Mouse (Mus musculus): ENCODE measurements at regions not wholly inside any gene's neighbourhood (a gene's known extent, or its start where the extent isn't known, plus 50 kb on each side); places are given as distances from the start of the nearest gene placed in this dataset.

DNA sequence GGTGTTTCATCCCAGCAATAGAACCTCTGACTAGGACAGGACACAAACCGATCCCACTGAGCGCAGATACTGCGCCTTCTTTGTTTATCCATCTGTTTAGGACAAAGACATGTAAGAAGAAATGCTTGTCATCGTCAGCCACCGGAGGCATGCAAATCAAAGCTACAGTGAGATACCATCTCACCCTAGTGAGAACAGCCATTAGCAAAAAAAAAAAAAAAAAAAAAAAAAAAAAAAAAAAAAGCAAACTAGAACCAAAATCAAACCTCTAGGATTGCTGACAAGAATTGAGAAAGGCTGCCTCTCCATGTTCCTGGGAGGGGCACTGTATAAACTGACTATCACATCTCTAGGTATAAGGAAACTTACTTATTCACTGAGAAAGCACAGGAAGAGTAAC, 84.9 kb downstream of the Nxnl2 start:
- Histone ChIP-seq H3K9ac (ENCODE audit: low read length) (no peak overlapping the region), H3K4me2 (replicated peaks; ENCODE audit: low read depth) (no peak overlapping the region), H3K27ac (replicated peaks) (no peak overlapping the region), H3K27me3 (ENCODE audit: control insufficient read depth, insufficient read depth, low read length) (no peaks in the 10 kb centered on the region), H3K4me1 (replicated peaks; ENCODE audit: control insufficient read depth, insufficient read depth) (no peaks in the 10 kb centered on the region), H3K4me3 (ENCODE audit: low read depth, low read length) (no peak overlapping the region), H3K36me3 (ENCODE audit: control insufficient read depth, insufficient read depth, low read length) (no peaks in the 10 kb centered on the region), H3K9me3 (ENCODE audit: control insufficient read depth, low read length) (no peaks in the 10 kb centered on the region)
- DNase-seq (ENCODE audit: low spot score) (no peak), ATAC-seq (ENCODE audit: low FRiP score, low TSS enrichment) (no peak)
- 90% methylated on average over 5 of the region's 5 CpGs for WGBS
- no peak for TF ChIP-seq CTCF (IDR thresholded peaks at IDR 0.05; ENCODE audit: low read depth)
- TF ChIP-seq EP300 (optimal IDR thresholded peaks at IDR 0.05) = no peak

DNA sequence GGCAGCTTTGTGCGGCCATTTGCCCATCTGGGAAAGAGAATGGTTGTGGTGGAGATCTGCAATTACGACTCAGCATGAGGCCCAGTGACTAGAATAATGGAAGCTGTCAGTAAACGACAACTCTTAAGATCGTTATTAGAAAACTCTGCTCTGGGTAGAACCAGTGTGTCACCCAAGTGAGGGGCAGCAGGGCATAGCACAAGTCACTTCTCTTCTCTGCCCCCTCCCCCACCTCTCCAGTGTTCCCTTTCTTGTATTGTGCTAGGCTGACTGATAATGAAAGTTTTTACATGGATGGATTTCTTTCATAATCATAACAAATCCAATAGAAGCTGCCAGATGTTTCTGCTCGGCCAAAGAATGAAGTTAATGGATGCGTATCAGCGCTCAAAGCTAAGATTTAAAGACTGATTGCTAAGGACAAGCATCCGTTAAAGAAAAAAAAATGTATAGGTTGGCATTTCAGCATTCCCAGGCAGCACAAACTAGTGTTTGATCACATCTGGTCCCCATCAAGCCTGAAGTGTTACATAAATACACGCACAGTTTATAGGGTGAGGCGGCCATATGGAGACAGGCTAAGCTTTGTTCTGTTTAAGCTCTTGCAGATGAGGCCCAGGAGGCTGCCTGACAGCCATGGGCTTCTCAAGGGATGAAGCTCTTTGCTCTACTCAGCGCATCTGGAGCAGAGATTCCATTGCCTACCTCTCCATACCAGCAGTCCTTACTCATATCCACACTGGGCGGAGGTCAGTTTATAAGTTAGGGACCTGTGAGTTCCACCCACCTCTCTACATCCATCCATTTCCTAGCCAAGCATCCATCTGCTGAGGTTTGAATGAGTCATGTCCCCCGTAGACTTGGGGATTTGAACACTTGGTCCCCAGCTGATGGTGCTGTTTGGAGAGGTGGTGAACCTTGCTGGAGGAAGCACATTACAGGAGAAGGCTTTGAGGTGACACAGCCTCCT, 88.2 kb downstream of the Nxnl2 start:
- Histone ChIP-seq H3K4me1 (replicated peaks; ENCODE audit: control insufficient read depth, insufficient read depth) (no peaks in the 10 kb centered on the region), H3K4me3 (ENCODE audit: low read depth, low read length) (no peak overlapping the region), H3K36me3 (ENCODE audit: control insufficient read depth, insufficient read depth, low read length) (no peaks in the 10 kb centered on the region), H3K9me3 (ENCODE audit: control insufficient read depth, low read length) (no peaks in the 10 kb centered on the region), H3K9ac (ENCODE audit: low read length) (no peak overlapping the region), H3K27me3 (ENCODE audit: control insufficient read depth, insufficient read depth, low read length) (no peaks in the 10 kb centered on the region), H3K27ac (replicated peaks) (no peak overlapping the region), H3K4me2 (replicated peaks; ENCODE audit: low read depth) (no peak overlapping the region)
- ATAC-seq (ENCODE audit: low FRiP score, low TSS enrichment) (peak; percentile 80; the same call in 1 of the 2 replicates), DNase-seq (ENCODE audit: low spot score) (peak; percentile 16)
- WGBS = 36% methylated on average over 13 of the region's 13 CpGs
- TF ChIP-seq EP300 (optimal IDR thresholded peaks at IDR 0.05) = no peak
- no peak for TF ChIP-seq CTCF (IDR thresholded peaks at IDR 0.05; ENCODE audit: low read depth)

DNA sequence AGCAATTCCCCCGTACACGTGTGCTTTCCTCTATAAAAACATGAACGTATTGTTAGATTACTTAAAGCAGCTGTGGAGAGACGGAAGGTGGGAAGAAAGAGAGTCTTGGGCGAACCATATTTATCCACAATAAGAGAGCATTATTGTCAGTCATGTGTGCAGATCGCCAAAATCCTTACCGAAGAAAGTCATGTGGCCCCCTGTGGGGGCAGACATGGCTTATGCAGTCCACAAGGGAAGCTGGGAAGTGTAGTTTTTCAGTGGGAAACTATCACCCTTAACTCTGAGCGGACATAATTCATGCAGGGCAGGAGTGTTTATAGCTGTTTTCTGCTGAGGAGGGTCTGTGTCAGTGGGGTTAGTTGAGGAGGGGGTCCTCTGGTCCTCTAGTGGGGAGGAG, 90.8 kb downstream of the Nxnl2 start:
- TF ChIP-seq CTCF (IDR thresholded peaks at IDR 0.05; ENCODE audit: low read depth) = no peak
- no peak for TF ChIP-seq EP300 (optimal IDR thresholded peaks at IDR 0.05)
- Histone ChIP-seq H3K4me3 (ENCODE audit: low read depth, low read length) (no peak overlapping the region), H3K27ac (replicated peaks) (no peak overlapping the region), H3K4me1 (replicated peaks; ENCODE audit: control insufficient read depth, insufficient read depth) (no peaks in the 10 kb centered on the region), H3K9me3 (ENCODE audit: control insufficient read depth, low read length) (no peaks in the 10 kb centered on the region), H3K36me3 (ENCODE audit: control insufficient read depth, insufficient read depth, low read length) (no peaks in the 10 kb centered on the region), H3K4me2 (replicated peaks; ENCODE audit: low read depth) (no peak overlapping the region), H3K27me3 (ENCODE audit: control insufficient read depth, insufficient read depth, low read length) (no peaks in the 10 kb centered on the region), H3K9ac (ENCODE audit: low read length) (no peak overlapping the region)
- no peak for DNase-seq (ENCODE audit: low spot score)
- 53% methylated on average over 8 of the region's 8 CpGs for WGBS
- ATAC-seq (ENCODE audit: low FRiP score, low TSS enrichment) = no peak; the same call in 1 of the 2 replicates

DNA sequence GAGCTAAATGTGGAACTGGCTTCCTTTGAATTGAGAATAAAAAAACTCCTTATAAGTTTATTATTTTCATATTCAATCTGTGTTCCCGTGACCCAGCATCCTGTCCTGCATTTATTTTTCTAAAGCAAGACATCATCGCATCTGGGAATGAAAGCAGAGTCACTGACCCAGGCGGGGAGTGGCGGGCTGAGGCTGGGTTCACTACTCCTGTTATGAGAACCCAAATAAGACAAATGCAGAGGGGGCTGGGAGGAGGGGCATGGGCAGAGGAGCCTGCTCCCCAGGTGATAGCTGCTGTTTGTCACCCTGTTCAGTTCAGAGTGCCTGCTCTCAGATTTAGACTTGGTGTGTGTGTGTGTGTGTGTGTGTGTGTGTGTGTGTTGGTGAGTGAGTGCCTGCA, 102.0 kb downstream of the Nxnl2 start:
- H3K9me3 ChIP-seq (ENCODE audit: control insufficient read depth, low read length) = no peaks in the 10 kb centered on the region
- H3K4me3 ChIP-seq (ENCODE audit: low read depth, low read length) = no peak overlapping the region
- no peak overlapping the region for H3K4me2 ChIP-seq (replicated peaks; ENCODE audit: low read depth)
- H3K9ac ChIP-seq (ENCODE audit: low read length) = no peak overlapping the region
- TF ChIP-seq CTCF (IDR thresholded peaks at IDR 0.05; ENCODE audit: low read depth) (no peak), EP300 (optimal IDR thresholded peaks at IDR 0.05) (no peak)
- no peak for DNase-seq (ENCODE audit: low spot score)
- H3K27me3 ChIP-seq (ENCODE audit: control insufficient read depth, insufficient read depth, low read length) = no peaks in the 10 kb centered on the region
- H3K36me3 ChIP-seq (ENCODE audit: control insufficient read depth, insufficient read depth, low read length) = no peaks in the 10 kb centered on the region
- no peak for ATAC-seq (ENCODE audit: low FRiP score, low TSS enrichment)
- H3K27ac ChIP-seq (replicated peaks) = no peak overlapping the region
- H3K4me1 ChIP-seq (replicated peaks; ENCODE audit: control insufficient read depth, insufficient read depth) = no peaks in the 10 kb centered on the region
- WGBS = 70% methylated on average over 4 of the region's 4 CpGs

DNA sequence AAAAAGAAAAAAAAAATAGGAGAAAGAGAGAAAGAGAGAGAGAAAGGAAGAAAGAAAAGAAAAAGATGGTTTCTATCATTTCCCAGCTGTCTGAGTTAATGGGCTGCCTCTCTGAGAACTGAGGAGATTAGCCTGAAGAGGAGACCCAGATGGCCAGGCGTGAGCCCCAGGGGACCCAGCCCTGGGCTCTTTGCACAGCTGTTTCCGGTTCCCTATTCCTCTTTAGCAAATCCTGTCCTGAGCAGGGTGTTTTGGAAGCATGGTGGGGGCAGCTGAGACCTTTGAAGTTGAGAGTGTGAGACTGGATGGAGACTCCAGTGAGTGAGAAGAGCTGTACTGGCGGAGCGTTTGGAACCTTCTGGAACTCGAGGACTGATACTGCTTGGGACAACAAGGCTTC, 103.8 kb downstream of the Nxnl2 start:
- H3K9me3 ChIP-seq (ENCODE audit: control insufficient read depth, low read length) = no peaks in the 10 kb centered on the region
- WGBS = 52% methylated on average over 5 of the region's 5 CpGs
- no peak for DNase-seq (ENCODE audit: low spot score)

DNA sequence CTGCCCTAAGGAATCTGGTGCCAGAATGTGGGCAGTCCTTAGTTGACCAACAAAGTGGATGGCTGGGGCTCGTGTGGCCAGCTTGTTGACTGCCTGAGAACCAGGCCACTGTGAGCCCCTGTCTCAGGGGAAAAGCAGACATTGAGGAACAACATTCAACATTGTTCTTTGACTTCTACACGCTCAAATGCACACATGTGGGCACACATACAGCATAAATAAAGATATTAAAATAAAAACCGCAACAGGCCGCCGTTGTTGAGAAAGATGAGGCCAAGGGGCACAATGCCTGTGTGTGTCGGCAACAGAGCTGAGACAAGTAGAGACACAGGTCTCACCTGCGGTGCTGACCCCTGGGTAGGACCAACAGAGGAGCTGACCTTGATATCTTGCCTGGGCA, 105.8 kb downstream of the Nxnl2 start:
- ATAC-seq (ENCODE audit: low FRiP score, low TSS enrichment) (no peak), DNase-seq (ENCODE audit: low spot score) (no peak)
- H3K4me2 ChIP-seq (replicated peaks; ENCODE audit: low read depth) = no peak overlapping the region
- peaks cover 2% of the 10 kb centered on the region; the same call in 1 of the 2 replicates for H3K4me1 ChIP-seq (replicated peaks; ENCODE audit: control insufficient read depth, insufficient read depth)
- no peaks in the 10 kb centered on the region for H3K9me3 ChIP-seq (ENCODE audit: control insufficient read depth, low read length)
- H3K4me3 ChIP-seq (ENCODE audit: low read depth, low read length) = no peak overlapping the region
- 90% methylated on average over 7 of the region's 7 CpGs for WGBS
- no peaks in the 10 kb centered on the region for H3K36me3 ChIP-seq (ENCODE audit: control insufficient read depth, insufficient read depth, low read length)
- no peaks in the 10 kb centered on the region for H3K27me3 ChIP-seq (ENCODE audit: control insufficient read depth, insufficient read depth, low read length)
- TF ChIP-seq CTCF (IDR thresholded peaks at IDR 0.05; ENCODE audit: low read depth) (no peak), EP300 (optimal IDR thresholded peaks at IDR 0.05) (no peak)
- no peak overlapping the region for H3K27ac ChIP-seq (replicated peaks)
- H3K9ac ChIP-seq (ENCODE audit: low read length) = no peak overlapping the region

More for the DNA sequence above, 103.8 kb downstream of the Nxnl2 start:
- no peak overlapping the region for H3K9ac ChIP-seq (ENCODE audit: low read length)
- H3K4me2 ChIP-seq (replicated peaks; ENCODE audit: low read depth) = no peak overlapping the region
- no peaks in the 10 kb centered on the region for H3K4me1 ChIP-seq (replicated peaks; ENCODE audit: control insufficient read depth, insufficient read depth)
- H3K27ac ChIP-seq (replicated peaks) = no peak overlapping the region
- peak; percentile 38; the same call in 1 of the 2 replicates for ATAC-seq (ENCODE audit: low FRiP score, low TSS enrichment)
- no peak overlapping the region for H3K4me3 ChIP-seq (ENCODE audit: low read depth, low read length)
- no peaks in the 10 kb centered on the region for H3K36me3 ChIP-seq (ENCODE audit: control insufficient read depth, insufficient read depth, low read length)
- TF ChIP-seq EP300 (optimal IDR thresholded peaks at IDR 0.05) = no peak
- TF ChIP-seq CTCF (IDR thresholded peaks at IDR 0.05; ENCODE audit: low read depth) = no peak
- no peaks in the 10 kb centered on the region for H3K27me3 ChIP-seq (ENCODE audit: control insufficient read depth, insufficient read depth, low read length)
